Mouse (Mus musculus) forebrain, embryonic 11.5 days (tissue): ENCODE measurements at regions not wholly inside any gene's neighbourhood (a gene's known extent, or its start where the extent isn't known, plus 50 kb on each side); places are given as distances from the start of the nearest gene placed in this dataset.

Experiments
- ATAC-seq: fragments of 200-750 bp; cut with Nextera tagmentation; replicated peaks from 2 replicates; pipeline ENCODE4 v1.8.0; 2017; ENCODE audit warnings: moderate TSS enrichment; ENCODE audit not compliant: low FRiP score
- DNase-seq: peaks from one replicate; pipeline ENCODE4 v3.0.0-alpha.2; 2017; ENCODE audit warnings: low spot score
- H3K27ac ChIP-seq: fragments of 300-500 bp; sonication (generic); 2 replicates; pipeline ENCODE4 v1.5.1; 2014; ENCODE audit warnings: low read depth, low read length
- H3K27me3 ChIP-seq: fragments of 300-500 bp; sonication (generic); 2 replicates; pipeline ENCODE4 v1.6.1; 2014; ENCODE audit warnings: mild to moderate bottlenecking, low read length, mixed read lengths; ENCODE audit not compliant: control insufficient read depth, insufficient read depth
- H3K36me3 ChIP-seq: fragments of 300-500 bp; sonication (generic); 2 replicates; pipeline ENCODE4 v1.6.1; 2014; ENCODE audit warnings: mild to moderate bottlenecking, low read length, moderate library complexity, mixed read lengths; ENCODE audit not compliant: control insufficient read depth, insufficient read depth
- H3K4me1 ChIP-seq: fragments of 300-500 bp; sonication (generic); replicated peaks from 2 replicates; pipeline ENCODE4 v1.6.1; 2014; ENCODE audit warnings: low read length, mixed read lengths; ENCODE audit not compliant: control insufficient read depth, insufficient read depth
- H3K4me2 ChIP-seq: fragments of 300-500 bp; sonication (generic); 2 replicates; pipeline ENCODE4 v1.6.1; 2014; ENCODE audit warnings: low read depth, mild to moderate bottlenecking, low read length, moderate library complexity, mixed read lengths; ENCODE audit not compliant: severe bottlenecking
- H3K4me3 ChIP-seq: fragments of 300-500 bp; sonication (generic); 2 replicates; pipeline ENCODE4 v1.5.1; 2014; ENCODE audit warnings: low read depth, low read length
- H3K9ac ChIP-seq: fragments of 300-500 bp; sonication (generic); 2 replicates; pipeline ENCODE4 v1.6.1; 2014; ENCODE audit warnings: low read length
- H3K9me3 ChIP-seq: fragments of 300-500 bp; sonication (generic); 2 replicates; pipeline ENCODE4 v1.6.1; 2016; ENCODE audit warnings: low read length, mixed read lengths; ENCODE audit not compliant: control insufficient read depth
- WGBS: fragments of 180-500 bp; shearing (Covaris S2); extraction: QIAGEN DNeasy Blood & Tissue Kit; methylation state at CpG from one replicate; pipeline ENCODE4 v1.1.7; 2014; 5-methylcytosine and 5-hydroxymethylcytosine counted together

DNA sequence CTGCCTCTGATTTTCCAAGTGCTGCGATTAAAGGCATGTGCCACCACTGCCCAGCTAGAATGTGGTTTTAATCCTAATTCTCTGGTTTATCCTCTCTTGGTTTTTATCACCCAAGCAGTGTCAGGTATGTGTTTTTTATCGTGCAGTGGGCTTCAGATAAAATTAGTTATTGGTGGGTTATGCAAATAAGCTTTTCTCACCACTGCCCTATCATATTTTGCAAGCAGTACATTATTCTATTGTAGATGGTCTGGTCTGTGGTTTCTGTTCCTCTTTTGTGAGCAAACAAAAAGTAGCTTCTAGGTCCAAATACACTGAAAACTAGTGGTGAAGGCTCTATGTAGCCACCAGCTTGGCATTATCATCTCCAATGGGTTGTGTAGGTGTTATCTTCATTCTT is 503.4 kb upstream of the Pabpc4l start:
- H3K4me1 ChIP-seq = no peaks in the 10 kb centered on the region
- DNase-seq = no peak
- no peaks in the 10 kb centered on the region for H3K27me3 ChIP-seq
- H3K4me3 ChIP-seq = no peak overlapping the region
- WGBS = 90% methylated on average over 2 of the region's 2 CpGs
- no peak overlapping the region for H3K27ac ChIP-seq
- H3K9me3 ChIP-seq = no peaks in the 10 kb centered on the region
- H3K36me3 ChIP-seq = no peaks in the 10 kb centered on the region
- no peak for ATAC-seq
- no peak overlapping the region for H3K4me2 ChIP-seq
- no peak overlapping the region for H3K9ac ChIP-seq

DNA sequence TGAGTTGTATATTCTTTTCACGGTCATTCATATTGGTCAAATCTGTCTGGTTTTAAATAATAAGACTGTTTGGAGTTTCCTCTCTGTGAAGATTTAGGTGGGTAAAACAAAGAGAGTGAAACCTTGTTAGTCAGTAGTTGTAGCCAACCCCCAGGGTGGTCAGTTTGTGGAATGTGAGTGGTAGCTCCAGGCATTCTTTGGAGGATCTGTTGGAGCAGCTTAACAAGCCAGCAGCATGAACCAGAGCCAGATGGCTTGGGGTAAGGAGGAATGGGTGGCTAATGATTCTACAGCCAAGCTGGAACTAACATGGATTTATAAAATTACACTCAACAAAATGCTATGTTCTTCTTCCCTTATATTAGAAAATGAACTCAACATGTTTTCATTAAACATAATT is 489.7 kb upstream of the Pabpc4l start:
- H3K27me3 ChIP-seq = no peaks in the 10 kb centered on the region
- WGBS = 93% methylated on average over 1 of the region's 1 CpGs
- no peaks in the 10 kb centered on the region for H3K9me3 ChIP-seq
- no peak for ATAC-seq
- H3K36me3 ChIP-seq = no peaks in the 10 kb centered on the region
- no peak overlapping the region for H3K4me3 ChIP-seq
- no peak overlapping the region for H3K27ac ChIP-seq
- no peak for DNase-seq
- H3K9ac ChIP-seq = no peak overlapping the region
- H3K4me1 ChIP-seq = no peaks in the 10 kb centered on the region
- no peak overlapping the region for H3K4me2 ChIP-seq

DNA sequence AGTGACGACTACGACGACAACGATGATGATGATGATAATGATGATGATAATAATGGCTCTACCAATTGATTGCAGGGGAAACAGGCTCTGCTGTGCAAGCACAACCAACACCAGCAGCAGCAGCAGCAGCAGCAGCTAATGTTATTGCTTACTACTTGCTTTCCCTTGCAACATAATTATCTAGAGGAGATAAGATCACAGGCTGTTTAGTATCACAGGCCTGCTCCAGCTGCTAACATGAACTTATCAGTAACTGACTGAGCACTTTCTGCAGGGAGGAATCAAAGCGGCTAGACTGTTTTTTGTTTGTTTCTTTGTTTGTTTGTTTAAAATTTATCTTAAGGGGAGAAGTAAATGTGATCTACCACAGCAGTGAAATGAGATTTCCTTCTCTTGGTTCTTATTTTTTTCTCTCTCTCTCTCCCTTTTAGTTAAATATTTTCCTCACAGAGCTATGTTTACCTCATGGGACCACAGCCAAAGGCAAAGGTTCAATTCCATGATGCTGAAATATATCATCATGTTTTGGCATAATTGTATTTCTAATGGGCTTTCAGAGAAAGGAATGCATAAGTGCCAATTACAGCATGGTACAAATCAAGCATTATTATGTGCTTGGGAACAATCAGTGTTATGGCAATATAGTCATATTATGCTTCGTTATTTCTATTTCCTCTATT is 443.2 kb upstream of the Pabpc4l start:
- 87% methylated on average over 6 of the region's 6 CpGs for WGBS

DNA sequence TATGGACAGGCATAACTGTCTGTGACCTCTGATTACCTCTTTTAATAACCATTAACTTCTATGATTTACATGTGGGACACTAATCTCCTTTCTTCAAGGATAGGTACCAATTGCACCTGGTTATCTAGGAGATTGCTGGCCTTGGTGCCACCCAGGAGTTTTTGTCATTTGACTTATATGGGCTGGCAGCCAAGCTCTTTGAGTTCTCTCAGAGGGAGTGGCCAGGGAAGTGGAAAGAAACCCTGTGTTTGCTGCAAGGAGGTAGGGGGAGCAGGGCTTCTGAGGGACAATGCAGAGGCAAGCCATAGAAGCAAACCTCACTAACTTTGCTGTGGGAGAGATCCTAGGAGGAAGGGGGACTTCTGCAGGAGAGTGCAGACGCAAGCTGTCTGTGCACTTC is 427.8 kb upstream of the Pabpc4l start:
- Histone ChIP-seq H3K9ac (no peak overlapping the region), H3K27ac (no peak overlapping the region), H3K4me1 (no peaks in the 10 kb centered on the region), H3K4me2 (no peak overlapping the region), H3K27me3 (no peaks in the 10 kb centered on the region), H3K36me3 (no peaks in the 10 kb centered on the region), H3K4me3 (no peak overlapping the region), H3K9me3 (no peaks in the 10 kb centered on the region)
- DNase-seq (no peak), ATAC-seq (no peak)
- whole genome bisulfite sequencing = 100% methylated on average over 1 of the region's 1 CpGs

More for the DNA sequence above, 443.2 kb upstream of the Pabpc4l start:
- no peaks in the 10 kb centered on the region for H3K27me3 ChIP-seq
- H3K4me2 ChIP-seq = no peak overlapping the region
- no peaks in the 10 kb centered on the region for H3K36me3 ChIP-seq
- H3K9ac ChIP-seq = no peak overlapping the region
- no peak overlapping the region for H3K27ac ChIP-seq
- no peak overlapping the region for H3K4me3 ChIP-seq
- H3K9me3 ChIP-seq = no peaks in the 10 kb centered on the region
- ATAC-seq = no peak
- no peaks in the 10 kb centered on the region for H3K4me1 ChIP-seq
- DNase-seq = no peak

DNA sequence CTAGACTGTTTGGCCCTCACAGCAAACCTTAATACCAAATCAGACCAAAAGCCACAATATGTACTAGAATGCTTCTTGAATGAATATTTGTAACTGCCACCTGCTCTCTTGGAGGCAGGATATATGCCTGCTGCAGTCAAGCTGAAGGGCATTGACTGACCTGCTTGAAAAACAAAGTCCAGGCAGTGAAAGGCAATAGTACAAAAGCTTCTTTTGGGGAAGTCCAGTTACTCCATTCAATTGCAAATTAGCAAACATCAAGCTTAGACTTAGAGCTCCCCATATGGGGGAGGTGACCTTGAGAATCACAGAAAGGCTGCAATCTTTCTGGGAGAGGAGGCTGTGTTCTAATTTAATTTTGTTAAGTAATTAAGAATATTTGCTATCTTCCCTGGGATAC is 422.9 kb upstream of the Pabpc4l start:
- H3K9me3 ChIP-seq = no peaks in the 10 kb centered on the region

DNA sequence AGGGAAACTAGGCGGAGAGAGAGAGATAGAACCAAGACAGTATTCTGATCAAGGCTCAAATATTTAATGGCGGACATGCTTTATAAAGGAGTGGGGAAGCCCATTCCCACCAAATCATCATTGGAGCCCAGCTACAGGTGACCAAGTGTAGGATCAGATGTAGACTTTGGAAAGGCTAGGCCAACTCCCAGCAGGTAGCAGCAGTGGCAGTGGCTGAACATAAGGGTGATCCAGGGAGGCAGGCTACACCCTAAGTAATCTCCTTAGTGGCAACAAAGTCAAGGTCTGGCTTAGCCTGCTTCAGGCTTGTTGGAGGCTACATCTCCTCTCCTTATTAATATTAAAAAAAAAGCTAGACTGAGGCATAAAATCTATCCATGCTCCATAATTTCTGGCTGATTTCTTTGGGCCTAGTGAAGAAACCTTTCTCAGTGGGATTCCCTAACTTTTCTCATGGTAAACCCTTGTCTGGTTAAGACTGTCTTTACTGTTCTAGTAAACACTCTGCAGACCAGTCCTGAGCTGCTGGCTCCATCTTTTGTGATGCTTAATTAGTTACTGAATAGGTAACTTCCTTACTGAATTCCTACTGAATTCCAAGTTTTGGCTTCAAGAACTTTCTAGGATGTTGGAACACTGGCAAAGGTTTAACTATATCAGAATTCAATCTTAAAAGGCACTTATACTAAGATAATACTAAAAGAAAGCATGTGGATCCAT is 421.7 kb upstream of the Pabpc4l start:
- Histone ChIP-seq H3K4me3 (no peak overlapping the region), H3K9ac (no peak overlapping the region), H3K27me3 (no peaks in the 10 kb centered on the region), H3K9me3 (no peaks in the 10 kb centered on the region), H3K4me1 (no peaks in the 10 kb centered on the region), H3K36me3 (no peaks in the 10 kb centered on the region), H3K4me2 (no peak overlapping the region), H3K27ac (no peak overlapping the region)
- ATAC-seq = no peak
- no peak for DNase-seq
- 98% methylated on average over 2 of the region's 2 CpGs for WGBS

More for the DNA sequence above, 422.9 kb upstream of the Pabpc4l start:
- Histone ChIP-seq H3K27ac (no peak overlapping the region), H3K9ac (no peak overlapping the region), H3K4me2 (no peak overlapping the region), H3K4me1 (no peaks in the 10 kb centered on the region), H3K27me3 (no peaks in the 10 kb centered on the region), H3K36me3 (no peaks in the 10 kb centered on the region), H3K4me3 (no peak overlapping the region)
- ATAC-seq = no peak
- no peak for DNase-seq

DNA sequence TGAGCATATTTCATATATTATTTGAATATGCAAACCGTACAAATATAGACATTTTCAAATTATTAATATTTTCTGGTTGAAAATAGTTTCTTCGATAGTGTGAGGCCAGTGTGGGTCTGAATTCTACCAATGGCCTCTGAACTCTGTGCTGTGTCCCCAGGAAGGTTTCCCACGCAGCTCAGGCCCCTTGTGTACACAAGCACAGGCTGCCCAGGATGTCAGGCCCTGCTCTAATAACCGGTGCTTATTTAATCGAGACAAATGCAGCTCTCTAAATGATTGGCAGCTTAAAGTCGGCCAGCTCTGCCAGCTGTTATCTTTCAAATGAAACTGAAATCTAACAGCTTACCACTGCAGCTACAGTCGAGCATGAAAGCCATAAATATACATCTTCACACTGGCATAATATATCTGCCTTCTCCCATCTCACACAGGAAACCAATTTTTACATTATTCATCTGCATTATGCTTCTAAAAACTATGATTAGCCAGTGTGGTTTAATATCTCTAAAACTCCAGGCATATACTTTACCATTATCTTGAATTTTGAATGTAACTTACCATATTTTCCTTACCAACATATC is 400.5 kb upstream of the Pabpc4l start:
- no peaks in the 10 kb centered on the region for H3K4me1 ChIP-seq
- no peak overlapping the region for H3K4me2 ChIP-seq
- no peaks in the 10 kb centered on the region for H3K27me3 ChIP-seq
- H3K27ac ChIP-seq = no peak overlapping the region
- H3K9ac ChIP-seq = no peak overlapping the region
- WGBS = 76% methylated on average over 7 of the region's 7 CpGs
- H3K9me3 ChIP-seq = no peaks in the 10 kb centered on the region
- ATAC-seq (no peak; the same call in 1 of the 2 replicates), DNase-seq (no peak)
- H3K4me3 ChIP-seq = no peak overlapping the region
- no peaks in the 10 kb centered on the region for H3K36me3 ChIP-seq

DNA sequence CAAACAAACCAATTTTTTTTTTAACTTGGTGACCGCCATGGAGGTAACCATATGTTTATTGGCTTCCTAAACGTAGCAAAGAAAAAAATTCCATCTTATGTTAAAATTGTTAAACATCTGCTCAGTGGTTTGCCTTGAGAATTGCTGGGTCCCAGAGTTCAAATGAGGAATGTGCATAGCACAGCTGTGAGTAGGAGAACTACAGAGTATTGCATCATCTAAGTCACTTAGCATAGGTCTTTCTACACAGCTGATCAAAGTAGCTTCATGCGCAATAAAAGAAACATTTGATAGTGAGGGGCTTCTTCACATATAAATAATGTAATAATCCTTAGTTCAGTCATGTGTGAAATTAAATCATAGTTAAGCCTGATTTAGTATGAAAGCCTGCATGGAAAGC is 380.7 kb upstream of the Pabpc4l start:
- 91% methylated on average over 3 of the region's 3 CpGs for WGBS
- Histone ChIP-seq H3K9ac (no peak overlapping the region), H3K36me3 (no peaks in the 10 kb centered on the region), H3K4me3 (no peak overlapping the region), H3K4me1 (no peaks in the 10 kb centered on the region), H3K27ac (no peak overlapping the region), H3K27me3 (no peaks in the 10 kb centered on the region), H3K9me3 (no peaks in the 10 kb centered on the region), H3K4me2 (no peak overlapping the region)
- DNase-seq = no peak
- ATAC-seq = no peak
